Mouse (Mus musculus) C2C12 (cell line): ENCODE measurements around the gene Snx8.
A peak's percentile ranks its signal among the peaks of the same experiment; 100 is the strongest.

Experiments
- CTCF ChIP-seq: IDR thresholded peaks from one replicate; pipeline ENCODE4 v1.5.1; 2011; ENCODE audit not compliant: control insufficient read depth, insufficient read depth, insufficient read length
- FOSL1 ChIP-seq: IDR thresholded peaks from one replicate; pipeline ENCODE4 v1.8.0; 2011; ENCODE audit warnings: mild to moderate bottlenecking, low read length; ENCODE audit not compliant: poor library complexity, insufficient read depth, severe bottlenecking
- MAX ChIP-seq: IDR thresholded peaks from one replicate; pipeline ENCODE4 v1.6.1; 2011; ENCODE audit warnings: mild to moderate bottlenecking, control low read depth
- MYOD1 ChIP-seq: IDR thresholded peaks from one replicate; pipeline ENCODE4 v1.6.1; 2011; ENCODE audit warnings: low read depth; ENCODE audit not compliant: control insufficient read depth, insufficient read length
- MYOG ChIP-seq: IDR thresholded peaks from one replicate; pipeline ENCODE4 v1.6.1; 2011; ENCODE audit not compliant: control insufficient read depth, insufficient read length; ENCODE audit errors: extremely low read depth

- TF ChIP-seq CTCF = no peak
- peak; percentile 21 for TF ChIP-seq MYOD1
- TF ChIP-seq MYOG = no peak
- TF ChIP-seq MAX = peak; percentile 57
- TF ChIP-seq FOSL1 = no peak
These were observed at the start of gene Snx8 for GRCm38 (mm10) chr5:140388588-140389576.
